Mouse (Mus musculus) embryonic fibroblast, embryonic 13.5 days (primary cell): ENCODE results near the gene Runx1.

Source experiments
- CTCF ChIP-seq: IDR thresholded peaks from 2 replicates; pipeline ENCODE4 v1.5.1; 2011; ENCODE audit warnings: mild to moderate bottlenecking, control low read depth, low read length, moderate library complexity, borderline replicate concordance; ENCODE audit not compliant: insufficient read depth
- POLR2A ChIP-seq: IDR thresholded peaks from 2 replicates; pipeline ENCODE4 v1.6.1; 2011; ENCODE audit warnings: low read depth, mild to moderate bottlenecking, control low read depth, low read length, moderate library complexity

DNA sequence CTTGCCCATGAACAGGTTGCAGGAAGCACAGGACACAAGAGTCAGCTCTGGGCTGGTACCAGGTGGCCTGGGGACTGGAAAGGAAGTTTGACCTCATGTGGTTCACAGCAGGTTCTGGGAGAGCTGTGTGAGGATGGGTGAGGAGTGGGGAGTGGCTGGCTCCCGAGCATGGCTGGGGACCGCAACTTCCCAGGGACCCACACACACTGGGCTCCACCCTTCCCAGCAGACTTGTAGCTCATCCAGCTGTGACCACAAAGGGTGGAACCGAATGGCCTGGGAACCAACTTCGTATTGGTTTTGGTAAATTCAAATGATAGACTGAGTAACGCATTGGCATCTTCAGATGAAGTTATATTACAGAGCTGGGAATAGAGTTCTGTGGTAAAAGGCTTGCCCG, 43.5 kb downstream of the Runx1 start:
- TF ChIP-seq CTCF (no peak), POLR2A (no peak)
